In the genomic region with DNA sequence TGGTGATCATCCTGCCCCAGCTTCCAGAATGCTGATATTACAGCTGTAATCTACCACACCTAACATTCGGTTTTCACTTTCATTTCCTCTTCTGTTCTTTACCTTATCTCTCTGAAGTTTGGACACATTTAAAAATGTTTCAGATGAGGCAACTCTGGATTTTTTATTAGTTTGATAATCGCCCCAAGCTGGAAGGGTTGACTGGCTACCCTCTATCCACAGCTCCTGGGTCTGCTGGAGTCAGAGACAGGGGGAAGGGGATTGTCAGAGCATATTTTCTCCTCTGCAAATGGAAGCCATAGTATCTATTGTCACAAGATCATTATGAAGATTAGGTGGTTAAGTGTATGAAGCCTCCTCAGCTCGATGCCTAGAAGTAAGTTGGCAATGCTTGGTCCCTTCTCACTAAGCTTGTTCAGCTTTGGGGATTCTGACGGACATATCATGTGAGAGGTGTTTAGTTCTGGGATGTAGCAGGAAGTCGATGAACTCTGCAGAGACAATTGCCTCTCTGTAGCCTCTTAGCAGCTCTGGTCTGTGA, we compare ENCODE assay signal across 8 mouse cellular contexts. TPM values are rescaled to one million over a fixed set of nuclear protein-coding genes. Genes with fewer than 3 reads are reported as not detected.
DNase-seq lines count a peak whose midpoint lies in the region; ATAC-seq and TF ChIP-seq lines count a peak whose summit lies in the region.

No protein-coding gene starts in this region.

- peak overlapping the region; percentile 99 for H3K9ac ChIP-seq in hindbrain, embryonic 12.5 days

- intact Hi-C loops in left cerebral cortex, adult 2 months (cut with DNase I) = no loop called here

- H3K4me2 ChIP-seq in hindbrain, embryonic 12.5 days (replicated peaks) = peak overlapping the region; percentile 75

- no peak for ATAC-seq in hindbrain, embryonic 12.5 days (ENCODE audit: low FRiP score)
- peak; percentile 39 for ATAC-seq in megakaryocyte-erythroid progenitor cell, adult 5-6 weeks (replicated peaks; ENCODE audit: low FRiP score, low TSS enrichment, poor library complexity, severe bottlenecking)

- H3K27ac ChIP-seq in left cerebral cortex, adult 2 months = no peak overlapping the region; the same call in 1 of the 2 replicates
- H3K27ac ChIP-seq in hindbrain, embryonic 12.5 days = peak overlapping the region; percentile 99

- no peak for TF ChIP-seq CTCF in left cerebral cortex, adult 2 months (IDR thresholded peaks at IDR 0.05)

- H3K4me1 ChIP-seq in hindbrain, embryonic 12.5 days = peaks cover 7% of the 10 kb centered on the region

- DNase-seq in left cerebral cortex, adult 2 months (ENCODE audit: extremely low spot score in 1 of 2, low spot score in 2 of 2) = no peak
- no peak for DNase-seq in left cerebral cortex, adult 8-10 months (ENCODE audit: low spot score in 2 of 2)
- DNase-seq in c-Kit-positive CD71-negative TER-119-negative erythroid progenitor cells, embryonic 14.5 days (ENCODE audit: low read depth) = peak; percentile 12
- peak; percentile 6 for DNase-seq in thymus, postnatal 14 days
- no peak for DNase-seq in right cerebral cortex, postnatal 36 days (ENCODE audit: low spot score in 2 of 2)
- DNase-seq in adrenal gland, postnatal 14 days = no peak

- H3K36me3 ChIP-seq in hindbrain, embryonic 12.5 days = 0 out of 2 replicates have a peak, but pooled peaks cover 4% of the 10 kb centered on the region

- H3K27me3 ChIP-seq in hindbrain, embryonic 12.5 days = no peaks in the 10 kb centered on the region

- H3K4me3 ChIP-seq in left cerebral cortex, adult 2 months = peak overlapping the region; percentile 90
- peak overlapping the region; percentile 94; the same call in 1 of the 2 replicates for H3K4me3 ChIP-seq in hindbrain, embryonic 12.5 days

- no peaks in the 10 kb centered on the region for H3K9me3 ChIP-seq in hindbrain, embryonic 12.5 days (replicated peaks)

- WGBS in hindbrain, embryonic 12.5 days = 38% methylated on average over 5 of the region's 5 CpGs

RNA-seq across cellular contexts. Expression of a gene that starts 1.0 kb away (rescaled TPM):
- total RNA-seq in left cerebral cortex, adult 2 months (2021) = 10 to 100 TPM; 40.9 to 43.5 TPM
- total RNA-seq in left cerebral cortex, adult 8-10 months (2022) = 10 to 100 TPM; 34.0 to 51.2 (median 38.2) TPM
- 105 and 118 TPM in 2 replicates for polyA plus RNA-seq in hindbrain, embryonic 12.5 days (2016; fragmentation: Nextera tagmentation; extraction: Ambion mirVana)
- 53.7 and 67.8 TPM in 2 replicates for total RNA-seq in megakaryocyte-erythroid progenitor cell, adult 5-6 weeks (2014; fragmentation: Nextera tagmentation)
- 32.6 and 37.7 TPM in 2 replicates for total RNA-seq in megakaryocyte-erythroid progenitor cell, adult 5-6 weeks (2017)
- 43.4 and 51.2 TPM in 2 replicates for total RNA-seq in adrenal gland, postnatal 14 days (2021)

RNA-seq across cellular contexts. Expression of a gene that starts 51.5 kb away (rescaled TPM):
- total RNA-seq in left cerebral cortex, adult 2 months (2021) = 1 to 10 TPM; 4.7 to 4.8 TPM
- total RNA-seq in left cerebral cortex, adult 8-10 months (2022) = 1 to 10 TPM; 3.7 to 5.1 (median 4.5) TPM
- 58.2 and 59.8 TPM in 2 replicates for polyA plus RNA-seq in hindbrain, embryonic 12.5 days (2016; fragmentation: Nextera tagmentation; extraction: Ambion mirVana)
- not detected in 2 replicates for total RNA-seq in megakaryocyte-erythroid progenitor cell, adult 5-6 weeks (2014; fragmentation: Nextera tagmentation)
- 0.61 and 0.94 TPM in 2 replicates for total RNA-seq in megakaryocyte-erythroid progenitor cell, adult 5-6 weeks (2017)
- total RNA-seq in adrenal gland, postnatal 14 days (2021) = 13.6 and 13.9 TPM in 2 replicates

Comparison
In these comparisons a context has a peak if more than half of its experiments do, and no peak if none do; other contexts are left out.
1. DNase-seq: peak in c-Kit-positive CD71-negative TER-119-negative erythroid progenitor cells, embryonic 14.5 days (single experiment) and thymus, postnatal 14 days (single experiment); none in left cerebral cortex, adult 2 months (0 of 2), left cerebral cortex, adult 8-10 months (0 of 2), right cerebral cortex, postnatal 36 days (0 of 2) and adrenal gland, postnatal 14 days (single experiment).